Mouse (Mus musculus): ENCODE measurements around the gene Degs1. TPM values are rescaled to one million over a fixed set of nuclear protein-coding genes. Genes with fewer than 3 reads are reported as not detected.

Gene Degs1
- 36.6 TPM for polyA plus RNA-seq (2014; fragmentation: Illumina TruSeq; extraction: RNeasy Lipid Tissue Mini Kit (QIAGEN cat#74804); ENCODE audit: low read depth, low replicate concordance)

GRCm38 (mm10) chr1:182282091-182283075 lies at the start of gene Degs1:
Degs1 (minus strand) TSS chr1:182282804.

Other genes with a start within 250 kb of the Degs1 start
- 350 TPM for gene Srp9, start 158.1 kb downstream of the Degs1 start, polyA plus RNA-seq (2014; fragmentation: Illumina TruSeq; extraction: RNeasy Lipid Tissue Mini Kit (QIAGEN cat#74804); ENCODE audit: low read depth, low replicate concordance)
- not detected for gene Vmn1r1, start 118.3 kb downstream of the Degs1 start, polyA plus RNA-seq (2014; fragmentation: Illumina TruSeq; extraction: RNeasy Lipid Tissue Mini Kit (QIAGEN cat#74804); ENCODE audit: low read depth, low replicate concordance)
- gene Fbxo28, start 58.8 kb upstream of the Degs1 start, polyA plus RNA-seq (2014; fragmentation: Illumina TruSeq; extraction: RNeasy Lipid Tissue Mini Kit (QIAGEN cat#74804); ENCODE audit: low read depth, low replicate concordance): 14.5 TPM
- gene Trp53bp2, start 126.4 kb upstream of the Degs1 start, polyA plus RNA-seq (2014; fragmentation: Illumina TruSeq; extraction: RNeasy Lipid Tissue Mini Kit (QIAGEN cat#74804); ENCODE audit: low read depth, low replicate concordance): 2.0 TPM
- gene Capn2, start 234.8 kb upstream of the Degs1 start, polyA plus RNA-seq (2014; fragmentation: Illumina TruSeq; extraction: RNeasy Lipid Tissue Mini Kit (QIAGEN cat#74804); ENCODE audit: low read depth, low replicate concordance): 3.8 TPM